Mouse (Mus musculus): ENCODE data around the gene Tns4. TPM values are rescaled to one million over a fixed set of nuclear protein-coding genes. Genes with fewer than 3 reads are reported as not detected.

Gene Tns4
- polyA plus RNA-seq, 1 experiment from 2014 or later: 0.08 TPM

DNA sequence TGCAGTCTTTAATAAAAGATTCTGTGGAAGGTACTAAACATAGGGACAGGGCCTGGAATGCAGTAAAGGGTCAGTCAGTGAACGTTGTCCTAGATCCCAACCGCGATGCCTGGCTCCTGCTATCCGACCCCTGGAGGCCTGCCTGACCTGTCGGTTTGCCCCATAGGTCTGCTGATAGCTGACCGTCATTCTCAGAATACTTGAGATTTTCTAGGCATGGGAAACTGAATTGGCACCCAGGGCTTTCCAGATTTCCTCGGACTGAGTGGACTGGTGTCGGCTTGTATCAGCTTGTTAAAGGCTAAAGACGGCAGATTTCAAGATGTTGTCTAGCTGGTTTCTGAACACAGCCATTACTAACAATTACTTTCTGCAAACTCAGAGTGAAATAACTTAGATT is 4.7 kb downstream of the Tns4 start:
- Histone ChIP-seq H3K4me2 (no peak overlapping the region), H3K4me3 (no peak overlapping the region), H3K27ac (no peak overlapping the region), H3K36me3 (no peaks in the 10 kb centered on the region), H3K27me3 (no peaks in the 10 kb centered on the region), H3K9me3 (replicated peaks) (no peaks in the 10 kb centered on the region), H3K4me1 (replicated peaks) (peaks cover 6% of the 10 kb centered on the region), H3K9ac (no peak overlapping the region)
- 52% methylated on average over 9 of the region's 9 CpGs for WGBS
- ATAC-seq (replicated peaks; ENCODE audit: insufficient number of reproducible peaks, insufficient read depth, low FRiP score, low read depth): no peak

GRCm38 (mm10) chr11:99083516-99083915 is 5.6 kb downstream of the Tns4 start:
- Histone ChIP-seq H3K9ac (no peak overlapping the region), H3K4me2 (no peak overlapping the region), H3K27ac (no peak overlapping the region), H3K36me3 (no peaks in the 10 kb centered on the region), H3K27me3 (no peaks in the 10 kb centered on the region), H3K4me3 (no peak overlapping the region), H3K4me1 (replicated peaks) (peaks cover 6% of the 10 kb centered on the region), H3K9me3 (replicated peaks) (no peaks in the 10 kb centered on the region)
- 88% methylated on average over 8 of the region's 8 CpGs for WGBS
- ATAC-seq (replicated peaks; ENCODE audit: insufficient number of reproducible peaks, insufficient read depth, low FRiP score, low read depth): no peak

DNA sequence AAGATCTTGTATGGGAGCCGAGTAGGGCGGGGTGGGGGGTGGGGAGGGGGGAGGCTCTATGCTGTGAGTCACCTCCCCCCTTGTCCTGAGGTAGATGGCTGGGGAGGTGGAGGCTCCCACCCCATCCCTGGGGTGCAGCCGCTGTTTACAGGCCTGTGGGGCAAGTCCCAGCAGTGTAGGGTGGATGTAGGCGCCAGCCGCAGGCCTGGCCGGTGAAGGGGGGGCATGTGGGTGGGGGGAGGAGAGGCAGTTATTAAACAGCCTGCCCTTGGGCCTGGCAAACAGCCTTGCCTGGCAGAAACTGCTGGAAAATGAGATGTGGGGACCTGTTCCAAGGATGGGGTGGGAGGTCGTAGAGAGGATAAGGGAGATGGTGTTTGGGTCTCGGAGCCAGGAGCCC is 7.0 kb downstream of the Tns4 start:
- no peaks in the 10 kb centered on the region for H3K36me3 ChIP-seq
- H3K9me3 ChIP-seq (replicated peaks): no peaks in the 10 kb centered on the region
- no peak overlapping the region for H3K9ac ChIP-seq
- peak; percentile 41; the same call in 1 of the 2 replicates for ATAC-seq (replicated peaks; ENCODE audit: insufficient number of reproducible peaks, insufficient read depth, low FRiP score, low read depth)
- H3K4me2 ChIP-seq: no peak overlapping the region
- no peak overlapping the region for H3K4me3 ChIP-seq
- H3K27ac ChIP-seq: no peak overlapping the region
- WGBS: 43% methylated on average over 8 of the region's 8 CpGs
- H3K4me1 ChIP-seq (replicated peaks): peaks cover 6% of the 10 kb centered on the region
- H3K27me3 ChIP-seq: no peaks in the 10 kb centered on the region

DNA sequence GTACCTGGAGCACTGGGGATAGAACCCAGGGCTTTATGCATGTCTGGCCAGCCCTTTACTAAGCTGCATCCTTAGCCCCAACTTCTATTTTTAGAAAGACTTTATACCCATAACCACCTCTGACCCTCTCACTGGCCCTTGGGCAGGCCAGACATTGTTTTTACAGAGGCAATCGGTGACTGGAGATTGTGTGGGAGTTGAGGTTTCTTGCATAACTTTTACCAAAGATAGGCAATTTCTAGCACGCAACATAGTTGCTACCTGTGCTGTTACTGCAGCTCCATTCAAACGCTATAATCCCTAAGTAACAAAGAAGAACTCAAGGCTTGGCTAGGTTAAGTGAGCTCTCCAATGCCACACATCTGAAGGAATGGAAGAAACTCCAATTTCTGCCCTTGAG is 7.5 kb downstream of the Tns4 start:
- Histone ChIP-seq H3K4me2 (no peak overlapping the region), H3K9ac (no peak overlapping the region), H3K4me1 (replicated peaks) (peaks cover 6% of the 10 kb centered on the region), H3K27ac (no peak overlapping the region), H3K4me3 (no peak overlapping the region), H3K27me3 (no peaks in the 10 kb centered on the region), H3K9me3 (replicated peaks) (no peaks in the 10 kb centered on the region), H3K36me3 (no peaks in the 10 kb centered on the region)
- WGBS: 63% methylated on average over 3 of the region's 3 CpGs
- ATAC-seq (replicated peaks; ENCODE audit: insufficient number of reproducible peaks, insufficient read depth, low FRiP score, low read depth): no peak

DNA sequence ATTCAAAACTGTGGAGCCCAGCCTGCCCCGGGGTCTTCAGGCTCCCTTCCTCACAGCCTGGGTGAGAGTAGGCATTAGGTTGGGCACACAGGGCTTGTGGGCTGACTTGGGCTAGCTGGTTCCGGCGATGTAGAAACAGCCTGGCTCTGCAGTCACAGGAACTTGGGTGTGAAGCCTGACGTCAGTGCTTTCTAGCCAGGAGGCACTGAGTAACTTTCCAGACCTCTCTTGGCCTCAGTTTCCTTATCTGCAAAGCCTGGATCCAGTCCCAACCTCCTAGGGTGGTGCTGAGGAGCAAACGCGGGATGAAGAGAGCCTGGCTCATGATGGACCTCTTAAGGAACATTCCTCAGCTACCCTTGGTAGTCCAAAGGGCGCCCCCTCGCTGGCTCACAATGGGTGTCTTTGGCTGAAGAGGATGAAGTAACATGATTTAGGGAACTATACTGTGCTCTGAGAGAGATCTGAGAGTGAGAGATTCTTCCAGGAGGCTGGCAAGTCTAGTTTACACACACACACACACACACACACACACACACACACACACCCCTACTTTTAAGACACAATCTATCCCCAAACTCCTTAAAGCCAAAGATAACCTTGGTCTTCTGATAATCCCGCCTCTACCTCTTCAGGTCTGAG is 8.1 kb downstream of the Tns4 start:
- no peak overlapping the region for H3K4me3 ChIP-seq
- 58% methylated on average over 9 of the region's 9 CpGs for WGBS
- H3K9me3 ChIP-seq (replicated peaks): no peaks in the 10 kb centered on the region
- H3K36me3 ChIP-seq: no peaks in the 10 kb centered on the region
- H3K9ac ChIP-seq: no peak overlapping the region
- H3K4me2 ChIP-seq: no peak overlapping the region
- H3K27ac ChIP-seq: no peak overlapping the region
- no peak for ATAC-seq (replicated peaks; ENCODE audit: insufficient number of reproducible peaks, insufficient read depth, low FRiP score, low read depth)
- H3K4me1 ChIP-seq (replicated peaks): peaks cover 6% of the 10 kb centered on the region
- H3K27me3 ChIP-seq: no peaks in the 10 kb centered on the region

DNA sequence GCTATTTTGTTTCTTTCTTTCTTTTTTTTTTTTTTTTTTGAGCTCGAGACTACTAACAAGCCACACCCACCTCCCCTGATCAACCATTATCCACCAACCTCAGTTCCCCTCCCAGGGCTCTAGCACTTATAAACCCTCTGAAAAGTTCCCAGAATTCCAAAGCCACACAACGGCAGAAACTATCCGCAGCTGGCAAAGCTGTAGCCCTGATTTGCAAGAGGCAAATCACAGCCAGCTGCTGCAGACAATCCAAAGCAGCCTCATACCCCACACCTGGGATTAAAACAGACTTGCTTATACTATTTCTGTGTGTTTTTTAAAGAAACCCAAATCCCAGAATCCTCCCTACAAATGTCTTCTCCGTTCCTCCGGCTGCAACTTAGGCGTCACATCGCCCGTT is 11.2 kb downstream of the Tns4 start:
- no peaks in the 10 kb centered on the region for H3K27me3 ChIP-seq
- H3K9ac ChIP-seq: no peak overlapping the region
- ATAC-seq (replicated peaks; ENCODE audit: insufficient number of reproducible peaks, insufficient read depth, low FRiP score, low read depth): no peak
- no peaks in the 10 kb centered on the region for H3K36me3 ChIP-seq
- H3K9me3 ChIP-seq (replicated peaks): no peaks in the 10 kb centered on the region
- H3K4me3 ChIP-seq: no peak overlapping the region
- H3K4me2 ChIP-seq: no peak overlapping the region
- 83% methylated on average over 8 of the region's 8 CpGs for WGBS
- H3K4me1 ChIP-seq (replicated peaks): peaks cover 6% of the 10 kb centered on the region
- no peak overlapping the region for H3K27ac ChIP-seq

- H3K27ac ChIP-seq: no peak overlapping the region
- no peak overlapping the region for H3K4me2 ChIP-seq
- H3K27me3 ChIP-seq: no peaks in the 10 kb centered on the region
- H3K36me3 ChIP-seq: no peaks in the 10 kb centered on the region
- H3K9ac ChIP-seq: no peak overlapping the region
- no peaks in the 10 kb centered on the region for H3K9me3 ChIP-seq (replicated peaks)
- peaks cover 6% of the 10 kb centered on the region for H3K4me1 ChIP-seq (replicated peaks)
- no peak overlapping the region for H3K4me3 ChIP-seq
- 64% methylated on average over 5 of the region's 5 CpGs for WGBS
- no peak for ATAC-seq (replicated peaks; ENCODE audit: insufficient number of reproducible peaks, insufficient read depth, low FRiP score, low read depth)
Measured at GRCm38 (mm10) chr11:99076744-99077319, 12.3 kb downstream of the Tns4 start.

GRCm38 (mm10) chr11:99073781-99074180 is 15.3 kb downstream of the Tns4 start:
- Histone ChIP-seq H3K27me3 (no peaks in the 10 kb centered on the region), H3K9ac (no peak overlapping the region), H3K4me2 (no peak overlapping the region), H3K36me3 (no peaks in the 10 kb centered on the region), H3K9me3 (replicated peaks) (no peaks in the 10 kb centered on the region), H3K27ac (no peak overlapping the region), H3K4me1 (replicated peaks) (no peaks in the 10 kb centered on the region), H3K4me3 (no peak overlapping the region)
- WGBS: 47% methylated on average over 5 of the region's 5 CpGs
- ATAC-seq (replicated peaks; ENCODE audit: insufficient number of reproducible peaks, insufficient read depth, low FRiP score, low read depth): no peak

GRCm38 (mm10) chr11:99071866-99072265 is 17.2 kb downstream of the Tns4 start:
- Histone ChIP-seq H3K9ac (no peak overlapping the region), H3K9me3 (replicated peaks) (no peaks in the 10 kb centered on the region), H3K4me3 (no peak overlapping the region), H3K27ac (no peak overlapping the region), H3K27me3 (no peaks in the 10 kb centered on the region), H3K4me1 (replicated peaks) (no peaks in the 10 kb centered on the region), H3K36me3 (no peaks in the 10 kb centered on the region), H3K4me2 (no peak overlapping the region)
- no peak; the same call in 1 of the 2 replicates for ATAC-seq (replicated peaks; ENCODE audit: insufficient number of reproducible peaks, insufficient read depth, low FRiP score, low read depth)
- WGBS: 29% methylated on average over 6 of the region's 6 CpGs

DNA sequence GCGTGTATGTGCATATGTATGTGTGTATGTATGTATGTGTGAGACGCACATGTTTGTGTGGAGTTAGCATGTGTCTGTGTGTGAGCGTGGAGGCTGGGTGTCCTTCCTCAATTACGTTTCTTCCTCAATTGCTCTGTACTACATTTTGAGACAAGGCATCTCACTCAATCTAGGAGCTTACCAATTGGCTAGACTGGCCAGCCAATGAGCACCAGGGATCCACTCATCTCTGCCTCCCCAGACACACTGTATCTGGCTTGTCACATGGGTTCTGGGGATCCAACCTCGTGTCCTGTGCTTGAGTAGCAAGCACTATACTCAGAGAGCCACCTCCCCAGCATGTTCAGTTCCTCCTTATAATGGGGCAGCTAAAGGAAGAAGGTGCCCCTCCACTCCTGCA is 20.7 kb downstream of the Tns4 start:
- no peaks in the 10 kb centered on the region for H3K36me3 ChIP-seq
- no peak overlapping the region for H3K27ac ChIP-seq
- peaks cover 7% of the 10 kb centered on the region for H3K4me1 ChIP-seq (replicated peaks)
- no peak overlapping the region for H3K4me2 ChIP-seq
- no peaks in the 10 kb centered on the region for H3K27me3 ChIP-seq
- H3K9me3 ChIP-seq (replicated peaks): no peaks in the 10 kb centered on the region
- H3K9ac ChIP-seq: no peak overlapping the region
- 80% methylated on average over 5 of the region's 5 CpGs for WGBS
- ATAC-seq (replicated peaks; ENCODE audit: insufficient number of reproducible peaks, insufficient read depth, low FRiP score, low read depth): no peak
- H3K4me3 ChIP-seq: no peak overlapping the region

DNA sequence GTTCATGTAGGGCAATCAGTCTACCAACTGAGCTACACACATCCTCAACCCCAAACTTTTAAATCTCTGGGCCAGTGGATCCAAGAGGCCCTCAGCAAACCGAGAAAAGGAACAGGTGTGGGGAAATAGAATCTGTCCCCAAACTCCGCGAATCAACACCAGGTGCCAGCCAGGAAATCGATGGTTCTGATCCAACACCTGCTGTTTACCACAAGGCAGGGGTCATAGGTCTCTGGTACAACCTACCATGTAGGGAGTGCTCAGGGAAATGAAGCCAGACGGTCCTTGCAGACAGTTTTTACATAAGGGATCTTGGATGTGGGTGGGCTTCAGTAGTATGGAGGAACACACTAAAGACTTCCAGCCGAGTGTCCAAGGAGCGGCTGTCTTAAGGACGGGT is 21.5 kb downstream of the Tns4 start:
- Histone ChIP-seq H3K4me1 (replicated peaks) (peaks cover 11% of the 10 kb centered on the region), H3K9ac (no peak overlapping the region), H3K9me3 (replicated peaks) (no peaks in the 10 kb centered on the region), H3K27me3 (no peaks in the 10 kb centered on the region), H3K36me3 (no peaks in the 10 kb centered on the region), H3K27ac (no peak overlapping the region), H3K4me3 (no peak overlapping the region), H3K4me2 (no peak overlapping the region)
- ATAC-seq (replicated peaks; ENCODE audit: insufficient number of reproducible peaks, insufficient read depth, low FRiP score, low read depth): no peak
- 84% methylated on average over 8 of the region's 8 CpGs for WGBS

DNA sequence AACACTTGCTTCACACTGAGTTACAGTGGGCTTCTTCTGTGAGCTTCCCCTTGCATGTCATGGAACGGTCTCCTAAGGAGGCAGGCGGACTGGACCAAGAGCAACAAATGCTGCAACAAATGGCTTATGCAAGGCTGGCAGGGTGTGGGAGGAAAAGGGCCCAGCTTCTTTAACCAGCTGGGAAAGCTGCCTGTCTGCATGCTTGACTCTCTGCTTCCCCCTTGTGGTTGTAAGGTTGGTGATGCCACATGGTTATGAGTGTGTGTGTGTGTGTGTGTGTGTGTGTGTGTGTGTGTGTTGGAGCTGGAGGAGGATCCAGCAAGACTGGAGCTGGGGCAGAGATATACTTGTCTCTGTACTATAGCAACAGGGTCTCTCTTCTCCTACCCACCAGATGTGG is 23.1 kb downstream of the Tns4 start:
- WGBS: 7% methylated on average over 2 of the region's 2 CpGs
- Histone ChIP-seq H3K9ac (no peak overlapping the region), H3K4me1 (replicated peaks) (peaks cover 11% of the 10 kb centered on the region), H3K4me2 (peak overlapping the region; percentile 41), H3K27me3 (no peaks in the 10 kb centered on the region), H3K27ac (peak overlapping the region; percentile 68), H3K9me3 (replicated peaks) (no peaks in the 10 kb centered on the region), H3K36me3 (no peaks in the 10 kb centered on the region), H3K4me3 (0 out of 2 replicates have a peak overlapping the region, but pooled peaks have one; percentile 14)
- ATAC-seq (replicated peaks; ENCODE audit: insufficient number of reproducible peaks, insufficient read depth, low FRiP score, low read depth): peak; percentile 61; the same call in 1 of the 2 replicates
